Mouse (Mus musculus) kidney, adult 2 months (tissue): ENCODE data around the gene Impdh2.

ENCODE experiments used
- CTCF ChIP-seq: fragments of 200-500 bp; conservative IDR thresholded peaks from 2 replicates; pipeline ENCODE4 v1.5.1; 2011; ENCODE audit warnings: low read depth, mild to moderate bottlenecking, control low read depth, low read length, moderate library complexity, mixed read lengths; ENCODE audit not compliant: insufficient read depth, insufficient read length
- POLR2A ChIP-seq: fragments of 200-500 bp; IDR thresholded peaks from one replicate; pipeline ENCODE4 v1.6.1; 2011; ENCODE audit warnings: low read depth, low read length, control low read depth

DNA sequence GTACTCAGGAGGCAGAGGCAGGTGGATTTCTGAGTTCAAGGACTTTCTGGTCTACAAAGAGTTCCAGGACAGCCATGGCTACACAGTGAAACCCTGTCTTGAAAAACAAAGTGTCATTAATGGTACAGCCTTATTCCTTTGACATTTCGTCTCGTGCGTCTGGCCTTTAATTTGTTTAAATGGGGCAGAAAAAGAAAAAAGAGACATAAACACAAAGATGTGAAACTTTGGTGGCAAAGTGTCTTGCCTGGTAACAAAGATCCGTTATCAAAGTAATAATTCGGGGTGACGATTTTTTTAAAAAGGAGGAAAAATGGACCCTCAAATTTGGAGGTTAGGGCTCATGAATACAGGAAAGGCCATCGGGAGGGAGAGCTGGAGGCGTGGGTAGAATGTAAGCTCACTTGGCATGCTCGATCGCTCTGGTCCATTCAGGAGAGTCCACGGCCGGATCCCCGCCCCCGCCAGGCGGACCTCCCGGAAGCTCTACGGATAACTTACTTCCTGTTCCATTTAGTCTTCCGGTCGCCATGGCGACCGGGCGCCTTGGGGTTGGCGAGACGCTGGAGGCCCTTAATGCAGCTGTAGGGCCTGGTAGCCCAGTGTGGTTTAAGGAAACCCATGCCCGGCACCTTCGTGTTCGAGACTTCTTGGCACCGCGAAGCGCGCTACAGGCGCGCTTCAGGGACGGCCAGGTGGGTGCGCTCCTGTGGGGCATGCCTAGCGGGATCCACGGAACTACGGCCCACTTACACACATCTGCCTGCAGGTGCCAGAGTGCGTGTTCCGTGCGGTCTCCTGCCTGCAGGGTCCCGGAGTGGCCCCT, 9.5 kb downstream of the Impdh2 start, which contains the start of gene Dalrd3:
- no peak for TF ChIP-seq CTCF
- TF ChIP-seq POLR2A, result no peak
